Mouse (Mus musculus) left cerebral cortex, postnatal 4 days (tissue): ENCODE data around the gene Adgrf1. TPM values are rescaled to one million over a fixed set of nuclear protein-coding genes. Genes with fewer than 3 reads are reported as not detected.
A peak's percentile ranks its signal among the peaks of the same experiment; 100 is the strongest.

Experiments
- DNase-seq: peaks from one replicate; pipeline ENCODE4 v3.0.0-alpha.2; 2022
- intact Hi-C: fragments of 180-260 bp; cut with DNase I; formaldehyde crosslinking; loops from one replicate; pipeline ENCODE4 v1.15.1; 2025
- total RNA-seq, 2 experiments: library from RNA; stranded (reverse); gene quantifications; 2 replicates each; pipeline ENCODE4 v1.2.3; 2021

Adgrf1 gene
- total RNA-seq: not detected

DNA sequence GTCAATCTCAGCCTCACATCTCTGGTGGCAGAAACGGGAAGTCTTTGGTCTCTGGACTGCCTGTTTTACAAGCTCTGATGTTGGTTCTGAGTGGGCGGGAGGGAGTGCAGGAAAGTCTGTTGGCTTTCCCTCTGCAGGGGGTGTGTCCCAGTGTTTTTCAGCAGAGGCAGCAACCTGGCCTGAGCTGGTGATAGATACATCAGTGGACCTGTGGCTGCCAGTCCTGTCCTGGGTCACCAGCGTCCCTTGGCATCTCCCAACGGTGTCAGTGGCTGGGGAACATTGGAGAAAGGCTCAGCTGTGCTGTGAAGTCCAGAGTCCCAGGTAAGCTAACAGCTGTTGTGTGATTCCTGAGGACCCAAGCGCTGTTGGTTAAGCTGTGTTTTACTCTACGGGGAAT is at the start of gene Adgrf1:
TSS of gene Adgrf1 (plus strand) at position 169 of the 400 bp plus-strand sequence.
- no peak for DNase-seq
- intact Hi-C loops: no loop called here

DNA sequence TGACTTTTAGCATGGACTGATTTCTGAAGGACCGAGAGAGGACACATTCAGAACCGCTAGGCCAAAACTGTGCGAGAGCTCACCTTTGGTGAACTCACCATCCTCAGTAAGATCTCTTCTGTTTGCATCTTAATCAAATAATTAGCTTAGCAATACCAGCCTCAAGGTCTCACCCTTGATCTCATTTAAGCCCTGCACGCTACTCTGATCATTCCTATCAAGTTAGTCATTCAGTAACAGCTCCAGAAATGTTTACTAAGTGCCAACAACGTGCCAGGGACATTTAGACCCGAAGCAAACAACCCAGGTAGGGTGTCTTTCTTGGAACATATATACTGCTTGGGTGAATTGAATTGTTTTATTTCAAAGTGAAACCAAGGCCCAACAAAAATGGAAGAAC is 44.0 kb upstream of the Adgrf1 start:
- intact Hi-C loops: no loop called here
- DNase-seq: no peak

DNA sequence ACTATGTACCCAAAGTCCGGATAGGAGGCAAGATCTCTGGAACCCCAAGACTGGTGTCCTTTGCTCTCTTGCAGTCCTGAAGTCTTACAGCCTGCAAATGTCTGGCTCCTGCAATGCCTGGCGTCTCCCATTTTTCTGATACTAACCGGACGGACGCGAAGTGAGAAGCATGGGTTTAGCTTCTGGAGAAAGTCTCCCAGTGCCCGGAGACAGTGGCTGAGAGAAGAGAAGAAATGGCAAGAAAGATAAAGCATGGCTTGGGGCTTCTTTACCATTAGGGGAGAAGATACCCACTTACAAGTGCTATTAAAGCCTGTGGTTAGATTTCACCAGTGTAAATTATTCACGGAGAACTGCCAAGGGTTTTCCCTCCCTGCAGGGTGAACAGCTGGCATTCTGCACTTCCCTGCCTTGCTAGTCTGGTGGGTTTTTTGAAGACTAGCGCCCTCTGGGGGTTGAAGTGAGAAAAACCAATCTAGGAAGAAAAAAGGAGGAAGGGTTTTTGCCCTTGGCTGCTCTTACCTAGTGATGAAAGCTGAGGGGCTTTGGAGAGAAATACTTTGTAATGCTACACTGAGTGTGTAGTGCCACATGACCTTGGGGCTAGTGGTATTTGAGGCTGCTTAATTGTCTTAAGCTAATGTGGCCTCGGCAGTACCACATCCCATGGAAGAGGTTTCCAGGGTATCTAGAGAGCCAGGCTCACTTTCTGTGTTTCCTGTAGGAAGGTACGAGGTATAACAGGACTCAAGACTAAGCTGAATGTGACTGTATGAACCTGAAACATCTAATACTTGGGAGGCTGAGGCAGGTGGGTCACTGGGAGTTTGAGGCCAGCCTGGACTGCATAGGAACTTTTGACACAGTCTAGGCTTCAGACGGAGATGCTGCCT is 40.3 kb upstream of the Adgrf1 start:
- DNase-seq: peak; percentile 84
- intact Hi-C loops: loop anchor here (1.0 kb wide), 1 partner anchor 213 kb away; no protein-coding TSS in a partner anchor

DNA sequence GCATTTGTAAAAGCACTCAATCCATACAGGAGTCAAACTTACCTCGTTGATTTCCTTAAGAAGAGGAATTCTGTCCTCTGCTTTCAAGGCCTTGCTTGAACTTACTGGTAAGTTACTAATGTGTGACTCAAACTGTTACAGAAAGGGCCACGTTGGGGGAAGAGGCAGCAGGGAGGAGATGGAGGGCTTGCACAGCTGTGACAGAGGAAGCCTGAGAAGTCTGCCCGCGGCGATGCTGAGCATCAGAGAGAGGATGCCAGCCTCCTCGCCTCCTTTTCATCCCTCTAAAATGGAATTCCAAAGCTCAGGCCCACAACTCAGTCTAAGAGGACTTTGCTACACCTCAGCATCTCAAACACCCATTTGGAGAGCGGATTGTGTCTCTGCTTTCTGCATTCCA is 39.3 kb upstream of the Adgrf1 start:
- no peak for DNase-seq
- intact Hi-C loops: loop anchor here (1.0 kb wide), 1 partner anchor 214 kb away; no protein-coding TSS in a partner anchor

DNA sequence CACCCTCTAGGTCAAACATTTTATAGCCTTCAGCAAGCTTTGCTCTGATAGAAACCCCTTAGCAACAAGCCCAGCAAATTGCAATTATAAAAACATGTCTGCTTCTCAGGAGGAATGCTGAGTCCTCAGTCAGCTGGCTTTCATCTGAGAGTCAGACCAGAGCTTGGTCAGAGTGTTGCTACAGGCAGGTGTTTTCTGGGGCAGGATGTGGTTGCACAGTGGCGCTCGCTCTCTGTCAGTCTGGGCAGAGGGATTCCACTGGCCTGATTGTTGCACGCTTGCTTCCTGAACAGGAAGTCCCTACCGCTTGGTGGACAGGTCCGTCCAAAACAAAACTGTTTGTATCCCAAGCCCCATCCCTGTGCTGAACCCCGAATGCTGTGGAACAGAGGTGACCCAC is 37.4 kb upstream of the Adgrf1 start:
- DNase-seq: no peak
- intact Hi-C loops: no loop called here

DNA sequence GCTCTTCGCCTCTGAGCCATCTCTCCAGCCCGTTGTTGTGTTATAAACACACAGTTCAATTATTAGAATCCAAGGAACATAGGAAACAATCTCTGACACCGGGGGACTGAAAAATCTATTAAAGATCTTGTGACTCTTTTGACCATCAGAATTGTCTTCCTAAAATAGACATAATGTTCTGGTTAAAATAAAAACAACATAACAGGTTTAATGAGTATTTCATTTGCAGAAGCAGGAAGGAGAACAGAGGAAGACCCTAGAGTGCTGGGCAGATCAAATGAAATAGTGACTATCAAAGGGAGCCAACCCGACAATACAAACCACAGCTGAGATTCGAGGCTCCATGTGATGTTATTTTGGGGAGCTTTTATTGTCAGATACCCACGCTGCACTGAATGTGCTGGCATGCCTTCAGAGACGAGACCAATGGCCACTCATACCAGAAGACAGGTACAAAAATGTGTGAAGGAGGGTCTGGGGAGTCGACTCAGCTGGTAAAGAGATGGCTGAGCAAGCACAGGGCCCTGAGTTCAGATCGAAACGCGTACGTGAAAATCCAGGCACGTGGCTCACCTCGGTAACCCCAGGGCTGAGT is 33.4 kb upstream of the Adgrf1 start:
- DNase-seq: no peak
- intact Hi-C loops: no loop called here

DNA sequence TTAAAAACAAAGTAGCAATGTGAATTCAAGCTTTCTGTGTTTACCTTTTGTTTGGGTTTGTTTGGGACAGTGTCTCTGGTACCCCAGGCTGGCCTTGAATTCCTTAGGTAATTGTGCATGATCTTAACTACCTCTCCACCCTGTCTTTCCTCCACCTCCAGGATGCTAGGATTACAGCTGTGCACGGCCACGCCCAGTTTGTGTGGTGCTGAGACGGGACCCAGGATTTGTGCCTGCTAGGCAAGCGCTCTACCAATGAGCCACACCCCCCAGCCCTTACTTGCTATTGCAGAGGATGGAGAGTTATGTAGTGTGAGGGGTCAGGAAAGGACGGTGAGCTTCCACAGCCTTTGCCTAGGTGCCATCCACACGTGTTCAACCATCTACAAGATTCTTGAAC is 31.1 kb upstream of the Adgrf1 start:
- intact Hi-C loops: no loop called here
- no peak for DNase-seq

DNA sequence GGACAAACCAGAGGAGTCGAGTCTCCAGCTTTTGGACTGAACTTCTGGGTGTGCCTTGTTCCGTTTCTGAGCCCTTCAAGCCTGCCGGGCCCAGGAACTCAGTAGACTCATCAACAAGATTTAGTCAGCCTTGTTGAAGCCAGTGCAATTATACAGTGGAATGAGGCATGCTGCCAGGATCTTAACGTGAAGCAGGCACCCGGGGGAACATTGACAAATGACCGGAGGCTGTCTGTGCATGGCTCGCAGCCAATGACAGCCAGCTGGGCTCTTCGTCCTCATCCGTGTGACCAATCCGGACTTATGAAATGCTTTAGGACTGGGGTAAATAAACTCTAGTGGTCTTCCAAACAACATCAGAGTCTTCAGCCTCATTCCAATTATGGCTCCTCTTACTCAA is 29.0 kb upstream of the Adgrf1 start:
- intact Hi-C loops: no loop called here
- peak; percentile 89 for DNase-seq

DNA sequence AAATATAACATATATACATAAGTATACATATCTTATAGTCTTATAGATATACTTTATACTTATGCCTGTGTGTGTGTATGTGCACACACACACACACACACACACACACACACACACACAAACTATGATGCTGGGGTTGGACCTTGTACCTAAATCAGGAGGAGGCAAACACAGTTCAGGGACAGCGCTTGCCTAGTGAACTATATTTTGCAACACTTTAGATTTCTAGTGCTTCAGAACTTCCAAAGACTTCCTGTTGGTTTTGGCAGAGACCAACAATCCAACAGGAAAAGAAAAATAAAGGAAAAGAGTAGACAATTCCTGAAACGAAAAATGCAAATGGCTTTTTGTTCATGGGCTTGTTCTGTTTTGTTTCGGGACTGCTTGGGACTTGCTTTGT is 27.5 kb upstream of the Adgrf1 start:
- no peak for DNase-seq
- intact Hi-C loops: no loop called here

DNA sequence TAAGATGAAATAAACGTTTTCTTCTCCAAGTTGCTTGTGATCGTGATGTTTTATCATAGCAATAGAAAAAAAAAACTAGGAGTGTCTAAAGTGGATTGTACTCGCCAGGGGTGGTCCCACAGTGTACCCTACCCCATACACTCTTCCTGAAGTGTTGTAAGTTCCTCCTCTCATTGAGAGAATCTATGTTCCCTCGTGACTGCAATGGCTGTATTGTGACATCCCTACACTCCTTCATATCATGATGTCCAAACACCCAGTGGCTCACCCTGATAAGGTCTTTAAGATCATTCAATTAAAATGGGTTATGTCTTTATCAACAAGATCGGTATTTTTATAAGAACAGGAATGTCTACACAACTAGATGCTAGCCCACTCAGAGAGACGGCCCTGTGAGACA is 24.8 kb upstream of the Adgrf1 start:
- intact Hi-C loops: no loop called here

DNA sequence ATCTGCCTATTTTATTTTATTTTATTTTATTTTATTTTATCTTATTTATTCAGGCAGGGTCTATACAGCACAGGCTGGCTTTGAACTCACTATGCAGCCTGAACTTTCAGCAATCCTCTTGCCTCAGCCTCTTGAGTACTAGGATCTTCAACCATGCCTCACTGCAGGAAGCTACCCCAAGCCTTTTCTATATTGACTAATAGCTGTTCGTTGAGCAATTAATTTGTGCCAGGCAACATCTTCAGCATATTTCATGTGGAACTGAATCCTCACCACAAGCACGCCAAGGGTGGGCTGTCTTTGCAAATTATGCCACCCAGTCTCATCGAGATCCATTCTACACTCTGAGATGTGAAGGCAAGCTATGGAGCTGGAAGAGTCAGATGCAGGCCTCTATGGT is 22.9 kb upstream of the Adgrf1 start:
- DNase-seq: no peak
- intact Hi-C loops: no loop called here

More for the DNA sequence above, 24.8 kb upstream of the Adgrf1 start:
- DNase-seq: no peak

DNA sequence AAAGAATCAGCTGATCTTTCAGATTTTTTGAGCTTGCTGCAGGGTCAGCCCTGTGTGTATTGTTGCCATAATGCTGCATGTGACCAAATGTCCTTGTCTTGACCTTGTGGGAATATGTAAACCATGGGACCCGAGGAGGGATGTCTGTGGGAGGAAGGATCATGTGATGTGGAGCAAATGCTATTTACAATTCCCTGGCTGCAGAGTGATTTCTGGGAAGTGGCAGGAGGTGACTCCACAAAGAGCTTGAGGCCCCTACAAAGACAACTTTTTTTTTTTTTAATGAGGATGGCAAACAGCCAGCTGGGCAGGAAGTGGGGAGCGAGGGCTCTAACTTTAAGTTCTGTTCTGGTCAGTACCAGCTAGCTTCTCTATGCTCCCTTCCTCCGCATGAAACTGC is 20.5 kb upstream of the Adgrf1 start:
- intact Hi-C loops: no loop called here
- DNase-seq: no peak

DNA sequence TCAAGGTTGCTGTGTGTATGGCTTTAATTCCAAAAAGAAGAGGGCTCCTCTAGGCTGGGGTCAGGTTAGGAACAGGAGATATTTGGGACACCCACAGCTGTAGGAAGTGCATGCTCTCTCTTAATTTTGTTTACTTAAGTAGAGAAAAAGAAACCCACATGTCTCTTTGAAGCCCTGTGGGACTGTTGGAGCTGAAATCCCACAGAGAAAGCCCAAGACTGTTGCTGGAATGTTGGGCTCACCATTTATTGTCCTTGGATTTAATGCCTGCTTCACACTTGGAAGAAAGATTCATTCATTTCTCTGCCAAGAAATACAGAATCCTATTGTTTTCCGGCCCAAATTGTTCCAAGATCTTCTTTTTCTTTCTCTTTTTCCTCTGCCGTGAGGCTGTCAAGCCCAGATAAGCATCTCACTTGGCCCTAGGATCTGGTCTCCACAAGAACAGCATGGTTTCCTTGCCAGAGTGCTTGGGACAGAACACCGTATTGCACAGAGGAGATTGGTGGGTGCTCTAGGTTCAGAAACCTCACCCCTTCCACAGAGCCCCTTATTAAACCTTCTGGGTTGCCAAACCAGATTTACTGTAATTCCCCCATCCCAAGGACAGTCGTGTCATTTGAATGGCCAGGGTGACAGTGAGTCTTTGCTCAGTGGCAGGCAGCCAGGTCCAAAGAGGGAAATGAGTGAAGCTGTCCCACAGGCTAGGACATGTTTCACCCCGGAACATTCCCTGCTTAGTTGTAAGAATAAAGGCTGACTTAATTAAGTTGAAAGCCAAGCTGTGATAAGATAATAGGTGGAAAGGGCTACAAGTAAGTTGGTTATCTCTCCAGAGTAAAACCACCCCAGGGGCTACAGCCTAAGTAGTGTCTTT is 18.6 kb upstream of the Adgrf1 start:
- DNase-seq: peak; percentile 23
- intact Hi-C loops: no loop called here

DNA sequence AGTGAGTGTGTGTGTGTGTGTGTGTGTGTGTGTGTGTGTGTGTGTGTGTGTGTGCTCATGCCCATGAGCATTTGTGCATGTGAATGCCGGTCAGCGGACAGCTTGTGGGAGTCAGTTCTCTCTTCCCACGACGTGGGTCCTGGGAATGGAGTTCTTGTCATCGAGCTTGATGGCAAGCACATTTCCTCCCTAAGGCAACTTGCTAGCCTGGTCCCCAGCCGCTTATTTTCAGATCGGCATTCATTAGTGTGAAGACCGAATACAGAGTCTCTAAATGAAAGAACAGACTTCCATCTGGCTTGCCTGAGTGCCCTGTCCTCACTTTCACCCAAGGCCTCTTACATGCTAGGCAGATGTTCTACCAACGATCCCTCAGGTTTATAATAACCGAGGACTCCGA is 17.3 kb upstream of the Adgrf1 start:
- DNase-seq: no peak
- intact Hi-C loops: no loop called here

DNA sequence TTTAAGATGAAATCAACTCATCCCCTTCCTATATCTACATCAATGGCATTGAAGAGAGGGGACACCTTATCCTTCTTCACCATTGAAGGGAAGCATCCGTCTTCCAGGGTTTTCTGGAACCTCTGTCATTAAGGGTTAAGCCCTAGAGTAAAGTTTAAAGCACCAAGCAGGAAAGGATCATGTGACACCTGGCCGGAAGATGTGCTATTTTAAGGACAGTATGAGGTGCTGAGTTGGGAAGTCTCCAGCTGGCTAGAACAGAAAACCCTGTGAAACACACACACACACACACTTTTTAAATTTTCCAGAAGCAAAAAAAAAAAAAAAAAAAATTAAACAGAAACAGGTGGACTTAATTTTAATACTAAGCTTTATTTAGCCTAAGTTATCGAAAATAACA is 15.9 kb upstream of the Adgrf1 start:
- intact Hi-C loops: no loop called here
- no peak for DNase-seq

DNA sequence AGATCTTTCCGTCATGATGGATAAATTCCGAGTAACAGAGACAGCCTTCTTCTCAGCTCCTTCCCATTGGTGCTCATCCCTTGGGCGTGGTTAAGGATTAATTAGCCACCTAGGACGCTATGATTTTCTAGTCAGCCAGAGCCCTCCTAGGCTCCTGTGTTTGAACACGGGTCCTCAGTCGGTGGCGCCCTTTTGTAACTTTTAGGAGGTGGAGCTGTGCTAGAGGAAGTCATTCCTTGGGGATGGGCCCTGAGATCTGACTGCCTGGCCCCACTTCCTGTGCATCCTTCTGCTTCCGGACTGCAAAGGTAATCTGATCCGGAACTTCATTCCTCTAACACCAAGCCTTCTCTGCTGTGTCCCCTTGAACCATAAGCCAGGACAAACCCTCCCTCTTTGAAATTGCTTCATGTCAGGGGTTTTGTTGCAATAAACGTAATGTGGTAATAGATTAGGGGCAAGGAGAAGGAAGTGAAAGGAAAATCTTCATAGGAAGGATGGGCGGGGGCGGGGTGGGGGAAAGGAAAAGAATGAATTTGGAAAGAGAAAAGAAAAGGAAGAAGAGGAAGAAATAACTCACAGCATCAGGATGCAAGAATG is 13.5 kb upstream of the Adgrf1 start:
- intact Hi-C loops: no loop called here
- DNase-seq: no peak

DNA sequence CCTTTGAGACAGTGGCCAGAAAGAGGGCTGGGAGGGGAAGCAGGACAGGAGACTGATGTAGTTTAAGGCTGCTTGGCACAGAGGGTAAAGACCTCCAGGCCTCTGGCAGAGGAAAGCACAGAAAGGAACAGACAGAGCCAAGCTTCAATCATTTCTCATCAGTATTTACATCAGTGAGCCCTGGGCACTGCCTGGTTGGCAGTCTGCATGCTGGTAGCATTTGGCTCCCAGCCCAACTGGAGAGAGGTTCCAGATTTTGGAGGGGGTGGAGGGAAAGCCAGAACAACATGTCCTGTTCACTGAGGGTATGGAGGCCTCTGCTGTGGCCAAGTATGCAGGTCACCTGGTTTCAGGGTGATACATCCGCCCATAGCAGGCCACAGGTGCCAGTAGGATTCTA is 12.4 kb upstream of the Adgrf1 start:
- peak; percentile 90 for DNase-seq
- intact Hi-C loops: no loop called here

DNA sequence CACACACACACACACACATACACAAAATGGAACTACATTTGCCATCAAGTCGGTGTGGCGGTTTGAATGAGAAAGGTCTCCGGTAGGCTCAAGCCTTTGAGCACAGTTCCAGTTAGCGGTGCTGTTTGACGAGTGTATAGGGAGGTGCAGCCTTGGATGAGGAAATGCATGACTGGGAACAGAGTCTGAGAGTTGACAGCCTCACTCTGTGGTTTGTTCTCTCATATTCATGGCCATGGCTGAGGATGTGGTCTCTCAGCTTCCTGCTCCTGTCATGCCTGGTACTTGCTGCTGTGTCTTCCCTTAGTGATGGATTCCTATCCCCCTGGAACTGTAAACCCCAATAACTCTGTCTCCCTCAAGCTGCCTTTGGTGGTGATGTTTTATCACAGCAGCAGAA is 8.2 kb upstream of the Adgrf1 start:
- intact Hi-C loops: no loop called here
- no peak for DNase-seq

DNA sequence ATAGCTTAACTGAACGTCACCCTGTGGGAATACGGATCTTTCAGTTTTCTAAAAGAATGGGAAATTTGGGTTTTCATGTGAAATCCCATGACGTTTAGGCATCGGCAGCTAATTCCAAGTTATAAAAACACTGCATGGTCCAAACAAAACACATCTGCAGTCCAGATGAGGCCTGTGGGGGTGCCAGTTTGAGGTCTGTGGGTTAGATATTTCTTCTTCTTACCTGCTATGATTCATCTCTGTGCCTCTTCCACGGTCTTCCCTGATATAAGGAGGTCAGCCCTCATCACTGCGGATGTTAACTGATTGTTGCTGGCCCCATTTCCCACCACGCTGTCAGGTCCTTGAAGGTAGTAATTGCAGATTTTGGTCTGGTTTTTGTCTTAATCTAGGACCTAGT is 5.4 kb upstream of the Adgrf1 start:
- no peak for DNase-seq
- intact Hi-C loops: loop anchor here (2.0 to 5.0 kb wide), 2 partner anchors 194 to 348 kb away; no protein-coding TSS in a partner anchor

DNA sequence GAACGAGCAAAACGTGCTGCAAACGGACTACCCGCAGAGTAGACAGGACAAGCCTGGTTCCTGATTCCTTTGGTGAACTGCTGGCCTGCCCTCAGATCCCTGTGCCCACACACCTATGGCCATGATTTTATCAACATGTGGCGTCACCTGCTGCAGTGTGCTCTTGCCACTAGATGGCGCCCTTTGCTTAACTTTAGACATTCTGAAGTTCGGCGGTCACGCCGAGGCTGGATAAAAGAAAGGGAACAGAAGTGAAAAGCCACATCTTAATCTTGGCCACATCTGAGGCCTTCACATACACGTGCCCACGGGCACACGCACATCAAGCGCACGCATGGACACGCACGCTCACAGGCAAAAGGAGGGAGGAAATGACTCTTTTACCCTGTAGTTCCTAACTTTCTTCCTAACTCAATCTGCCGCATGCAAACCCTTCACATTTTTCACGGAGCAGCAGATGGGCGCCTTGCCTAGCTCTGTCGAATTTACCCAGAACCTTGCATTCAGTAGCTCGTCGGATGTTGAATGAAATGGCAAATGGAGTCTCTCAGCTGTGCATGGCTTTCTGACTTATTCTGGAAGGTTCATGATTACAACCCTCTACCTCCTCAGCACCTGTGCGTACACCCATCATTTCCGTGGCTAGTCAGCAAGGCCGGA is 4.8 kb upstream of the Adgrf1 start:
- intact Hi-C loops: loop anchor here (2.0 to 5.0 kb wide), 2 partner anchors 193 to 347 kb away; no protein-coding TSS in a partner anchor
- DNase-seq: peak; percentile 82
